Mouse (Mus musculus): Measurements from ENCODE around the gene Tmem97.
"Not testable (repeated sequence)": the region's sequence is repeated elsewhere in the genome, so short reads cannot be mapped to it uniquely, and the experiment has no call there.

Gene Tmem97

GRCm38 (mm10) chr11:78549491-78549987 lies 1.0 kb downstream of the Tmem97 start:
- DNase-seq (ENCODE audit: low read depth, low spot score), result peak; percentile 20

- no peak for DNase-seq (ENCODE audit: low read depth, low spot score)
Measured at GRCm38 (mm10) chr11:78547718-78548460, 2.7 kb downstream of the Tmem97 start.

GRCm38 (mm10) chr11:78545181-78545580 lies 5.4 kb downstream of the Tmem97 start:
- no peak for DNase-seq (ENCODE audit: low read depth, low spot score)

- no peak for DNase-seq (ENCODE audit: low read depth, low spot score)
Measured at GRCm38 (mm10) chr11:78544449-78545111, 6.0 kb downstream of the Tmem97 start.

- DNase-seq (ENCODE audit: low read depth, low spot score), result no peak
Measured at GRCm38 (mm10) chr11:78540358-78540757, 10.2 kb downstream of the Tmem97 start.

GRCm38 (mm10) chr11:78536690-78537084 lies 13.9 kb downstream of the Tmem97 start:
- DNase-seq (ENCODE audit: low read depth, low spot score), result no peak

GRCm38 (mm10) chr11:78536080-78536689 lies 14.4 kb downstream of the Tmem97 start, which contains the start of the genes Tnfaip1 and Ift20:
Gene Tnfaip1 (minus strand): TSS chr11:78536332.
Gene Ift20 (plus strand): TSS chr11:78536361.
- peak; percentile 99 for DNase-seq (ENCODE audit: low read depth, low spot score)

- DNase-seq (ENCODE audit: low read depth, low spot score), result peak; percentile 44
Measured at GRCm38 (mm10) chr11:78535376-78536079, 15.0 kb downstream of the Tmem97 start.

GRCm38 (mm10) chr11:78534516-78534915 lies 16.1 kb downstream of the Tmem97 start:
- no peak for DNase-seq (ENCODE audit: low read depth, low spot score)

GRCm38 (mm10) chr11:78531515-78531914 lies 19.1 kb downstream of the Tmem97 start:
- not testable (repeated sequence) for DNase-seq (ENCODE audit: low read depth, low spot score)

GRCm38 (mm10) chr11:78531046-78531445 lies 19.5 kb downstream of the Tmem97 start:
- DNase-seq (ENCODE audit: low read depth, low spot score), result no peak

GRCm38 (mm10) chr11:78530001-78530400 lies 20.6 kb downstream of the Tmem97 start:
- no peak for DNase-seq (ENCODE audit: low read depth, low spot score)

- no peak for DNase-seq (ENCODE audit: low read depth, low spot score)
Measured at GRCm38 (mm10) chr11:78528714-78529113, 21.9 kb downstream of the Tmem97 start.

GRCm38 (mm10) chr11:78524838-78525237 lies 25.7 kb downstream of the Tmem97 start:
- no peak for DNase-seq (ENCODE audit: low read depth, low spot score)

- no peak for DNase-seq (ENCODE audit: low read depth, low spot score)
Measured at GRCm38 (mm10) chr11:78523241-78523955, 27.2 kb downstream of the Tmem97 start.

- peak; percentile 64 for DNase-seq (ENCODE audit: low read depth, low spot score)
Measured at GRCm38 (mm10) chr11:78522481-78522997, 28.0 kb downstream of the Tmem97 start.

- no peak for DNase-seq (ENCODE audit: low read depth, low spot score)
Measured at GRCm38 (mm10) chr11:78521880-78522279, 28.7 kb downstream of the Tmem97 start.

GRCm38 (mm10) chr11:78518931-78519330 lies 31.6 kb downstream of the Tmem97 start:
- DNase-seq (ENCODE audit: low read depth, low spot score), result no peak

- peak; percentile 53 for DNase-seq (ENCODE audit: low read depth, low spot score)
Measured at GRCm38 (mm10) chr11:78515549-78516325, 34.8 kb downstream of the Tmem97 start.

Data from CD4-positive, CD25-positive, alpha-beta regulatory T cell, adult 2 months (primary cell).